Mouse (Mus musculus): ENCODE measurements around the gene Cfap77. TPM values are rescaled to one million over a fixed set of nuclear protein-coding genes. Genes with fewer than 3 reads are reported as not detected.

The Cfap77 gene
- polyA plus RNA-seq, 1 experiment = not detected

DNA sequence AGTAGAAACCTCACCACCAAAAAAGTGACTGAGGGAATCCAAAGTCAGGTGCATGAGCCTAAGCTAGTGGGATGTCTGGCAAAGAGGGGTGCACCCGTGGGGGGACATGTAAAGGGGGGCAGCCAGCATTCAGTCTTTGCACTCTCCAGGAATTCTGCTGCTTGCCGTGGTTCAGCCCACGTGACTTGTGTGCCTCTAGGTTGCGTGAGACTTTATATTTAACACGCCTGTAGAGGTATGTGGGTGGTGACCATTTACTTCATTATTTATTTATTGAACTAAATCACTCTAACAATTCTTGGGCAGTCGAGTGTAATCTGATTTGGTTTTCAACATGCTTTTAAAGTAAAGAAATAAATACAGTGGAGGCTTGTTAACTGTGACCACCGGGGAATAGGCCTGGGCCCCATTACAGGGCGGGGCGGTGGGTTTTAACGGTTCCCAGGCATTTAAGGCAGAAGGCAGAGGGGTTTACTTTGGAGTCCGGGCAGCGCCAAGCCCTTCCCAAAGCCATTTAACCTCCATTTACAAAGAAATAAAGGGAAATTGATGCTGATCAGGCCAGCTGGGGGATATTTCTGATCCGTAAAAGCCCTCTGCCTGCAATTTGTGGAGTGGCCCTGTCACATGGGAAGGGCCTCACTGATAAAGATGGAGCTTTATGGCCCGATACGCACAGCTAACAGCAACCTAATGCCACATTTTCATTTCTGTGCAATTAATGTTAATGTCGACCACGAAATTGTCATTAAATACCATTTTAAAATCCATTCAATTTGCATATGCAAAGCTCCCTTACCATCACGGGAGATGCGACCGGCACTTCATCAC is 74.6 kb downstream of the Cfap77 start:
- 67% methylated on average over 20 of the region's 20 CpGs for WGBS
- no peak overlapping the region for H3K27ac ChIP-seq (ENCODE audit: insufficient read depth, low read depth, low read length)
- H3K4me1 ChIP-seq (ENCODE audit: control insufficient read depth, insufficient read depth, low read length) = no peaks in the 10 kb centered on the region
- no peak overlapping the region for H3K4me3 ChIP-seq (ENCODE audit: insufficient read depth, low read depth, low read length)
- TF ChIP-seq POLR2A (IDR thresholded peaks at IDR 0.05; ENCODE audit: insufficient read depth, low read depth, low read length) = no peak

DNA sequence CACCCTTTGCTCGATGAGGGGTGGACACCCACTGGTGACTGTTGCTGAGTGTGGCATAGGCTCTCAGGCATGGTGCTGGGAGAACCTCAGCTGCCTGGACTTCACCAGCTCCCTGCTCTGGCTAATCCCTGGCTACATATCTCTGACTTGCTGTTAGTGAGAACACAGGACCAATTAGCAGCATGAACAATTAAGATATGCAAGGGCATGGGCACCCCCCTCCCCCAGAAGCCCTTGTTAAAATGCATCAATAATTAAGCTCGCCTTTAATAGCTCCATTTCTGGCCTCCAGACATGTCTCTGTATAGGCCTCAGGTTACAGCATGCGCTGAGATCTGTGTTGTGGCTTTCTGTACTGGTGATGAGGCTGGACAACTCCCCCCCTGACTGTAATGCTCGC is 76.4 kb downstream of the Cfap77 start:
- no peak overlapping the region for H3K4me3 ChIP-seq (ENCODE audit: insufficient read depth, low read depth, low read length)
- no peak overlapping the region for H3K27ac ChIP-seq (ENCODE audit: insufficient read depth, low read depth, low read length)
- WGBS = 85% methylated on average over 4 of the region's 4 CpGs
- no peaks in the 10 kb centered on the region for H3K4me1 ChIP-seq (ENCODE audit: control insufficient read depth, insufficient read depth, low read length)
- no peak for TF ChIP-seq CTCF (IDR thresholded peaks at IDR 0.05; ENCODE audit: insufficient read depth, low read depth, low read length)
- TF ChIP-seq POLR2A (IDR thresholded peaks at IDR 0.05; ENCODE audit: insufficient read depth, low read depth, low read length) = no peak

DNA sequence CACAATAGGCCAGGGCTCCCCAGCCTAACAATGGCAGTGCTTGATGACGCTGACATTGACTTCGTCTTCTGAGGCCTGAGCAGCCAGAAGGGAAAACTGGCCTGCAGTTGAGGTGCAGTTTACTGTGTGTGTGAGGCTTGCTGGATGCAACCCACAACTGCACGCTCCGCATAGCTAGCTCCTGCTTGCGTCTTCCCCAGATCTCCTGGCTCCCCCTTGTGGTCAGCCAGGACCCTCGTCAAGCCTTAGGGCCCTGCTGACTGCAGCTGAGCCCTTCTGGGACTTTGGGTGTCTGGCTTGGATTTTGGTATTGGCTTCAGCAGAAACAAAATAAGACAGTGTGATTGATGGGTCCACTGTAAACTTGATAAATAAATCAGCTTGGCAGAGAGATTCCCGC is 78.2 kb downstream of the Cfap77 start:
- TF ChIP-seq POLR2A (IDR thresholded peaks at IDR 0.05; ENCODE audit: insufficient read depth, low read depth, low read length) = no peak
- peak; percentile 70 for TF ChIP-seq CTCF (IDR thresholded peaks at IDR 0.05; ENCODE audit: insufficient read depth, low read depth, low read length)
- Histone ChIP-seq H3K4me3 (ENCODE audit: insufficient read depth, low read depth, low read length) (no peak overlapping the region), H3K27ac (ENCODE audit: insufficient read depth, low read depth, low read length) (no peak overlapping the region), H3K4me1 (ENCODE audit: control insufficient read depth, insufficient read depth, low read length) (no peaks in the 10 kb centered on the region)
- WGBS = 22% methylated on average over 7 of the region's 7 CpGs

DNA sequence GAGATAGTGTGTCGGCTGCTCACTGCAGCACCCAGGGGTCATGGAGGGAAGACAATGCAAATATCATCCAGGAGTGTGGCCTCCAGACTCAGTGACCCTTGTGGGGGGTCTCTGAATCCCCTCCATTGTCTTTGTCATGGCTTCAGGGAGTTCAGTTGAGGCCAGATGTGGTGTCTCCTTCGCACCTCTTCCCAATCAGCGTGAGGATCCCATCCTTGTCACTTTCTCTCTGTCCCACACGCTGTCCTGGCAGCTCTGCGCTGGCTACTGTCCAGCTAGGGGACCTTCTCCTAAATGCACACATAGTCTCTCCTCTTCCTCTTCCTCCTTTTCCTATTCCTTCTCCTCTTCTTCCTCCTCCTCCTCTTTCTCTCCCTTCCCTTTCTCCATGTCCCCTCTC is 79.3 kb downstream of the Cfap77 start:
- Histone ChIP-seq H3K27ac (ENCODE audit: insufficient read depth, low read depth, low read length) (no peak overlapping the region), H3K4me3 (ENCODE audit: insufficient read depth, low read depth, low read length) (no peak overlapping the region), H3K4me1 (ENCODE audit: control insufficient read depth, insufficient read depth, low read length) (no peaks in the 10 kb centered on the region)
- no peak for TF ChIP-seq POLR2A (IDR thresholded peaks at IDR 0.05; ENCODE audit: insufficient read depth, low read depth, low read length)
- TF ChIP-seq CTCF (IDR thresholded peaks at IDR 0.05; ENCODE audit: insufficient read depth, low read depth, low read length) = no peak
- WGBS = 80% methylated on average over 5 of the region's 5 CpGs

DNA sequence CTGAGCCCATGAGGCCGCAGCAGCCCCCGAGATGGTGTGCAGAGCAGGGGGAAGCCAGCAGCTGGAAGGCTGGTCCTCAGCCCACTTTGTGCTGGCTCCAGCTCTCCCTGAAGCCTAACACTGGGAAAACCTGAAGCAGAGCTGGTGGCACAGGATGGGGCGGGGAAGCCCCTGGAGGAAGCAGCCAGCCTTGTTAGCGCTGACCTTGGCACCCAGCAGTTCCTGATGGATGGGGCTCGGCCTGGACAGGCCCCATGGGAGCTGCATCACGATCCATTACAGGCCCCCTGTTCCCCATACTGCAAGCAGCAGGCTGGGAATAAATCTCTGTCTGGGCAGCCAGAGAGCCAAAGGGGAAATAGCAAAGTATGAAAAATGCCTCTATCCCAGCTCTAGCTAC is 80.3 kb downstream of the Cfap77 start:
- WGBS = 44% methylated on average over 6 of the region's 6 CpGs
- no peak for TF ChIP-seq CTCF (IDR thresholded peaks at IDR 0.05; ENCODE audit: insufficient read depth, low read depth, low read length)
- TF ChIP-seq POLR2A (IDR thresholded peaks at IDR 0.05; ENCODE audit: insufficient read depth, low read depth, low read length) = no peak
- H3K4me3 ChIP-seq (ENCODE audit: insufficient read depth, low read depth, low read length) = no peak overlapping the region
- H3K4me1 ChIP-seq (ENCODE audit: control insufficient read depth, insufficient read depth, low read length) = no peaks in the 10 kb centered on the region
- no peak overlapping the region for H3K27ac ChIP-seq (ENCODE audit: insufficient read depth, low read depth, low read length)

DNA sequence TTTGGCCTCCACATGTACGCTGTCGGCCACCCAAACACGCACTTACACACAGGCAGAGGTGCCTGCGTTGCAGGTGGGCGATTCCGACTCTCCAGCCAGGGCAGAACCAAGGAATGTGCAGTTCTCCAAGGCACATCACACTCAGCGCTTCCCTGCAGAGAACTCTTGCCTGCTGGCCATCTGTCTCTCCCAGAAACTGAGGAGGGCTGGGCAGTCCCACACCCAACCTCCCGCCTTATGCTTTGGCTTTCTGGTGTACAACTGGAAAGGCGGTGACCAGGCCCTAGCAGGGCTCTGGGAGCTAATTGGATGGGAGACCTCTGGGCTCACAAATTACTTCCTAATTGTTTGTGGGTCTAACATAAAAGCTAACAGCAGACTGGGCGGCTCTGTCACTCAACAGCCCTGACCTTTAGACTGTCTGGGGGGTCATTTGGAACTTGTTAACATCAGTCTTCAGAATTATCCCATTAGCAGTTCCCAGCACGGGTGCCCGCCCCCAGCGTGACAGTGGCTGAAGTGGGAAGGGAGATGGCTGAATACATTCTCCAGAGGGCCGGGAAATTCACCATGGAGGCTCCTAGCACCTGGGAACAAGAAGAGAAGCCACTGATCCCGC is 80.9 kb downstream of the Cfap77 start:
- no peak for TF ChIP-seq POLR2A (IDR thresholded peaks at IDR 0.05; ENCODE audit: insufficient read depth, low read depth, low read length)
- TF ChIP-seq CTCF (IDR thresholded peaks at IDR 0.05; ENCODE audit: insufficient read depth, low read depth, low read length) = no peak
- no peak overlapping the region for H3K4me3 ChIP-seq (ENCODE audit: insufficient read depth, low read depth, low read length)
- 57% methylated on average over 15 of the region's 15 CpGs for WGBS
- no peak overlapping the region for H3K27ac ChIP-seq (ENCODE audit: insufficient read depth, low read depth, low read length)
- H3K4me1 ChIP-seq (ENCODE audit: control insufficient read depth, insufficient read depth, low read length) = no peaks in the 10 kb centered on the region

DNA sequence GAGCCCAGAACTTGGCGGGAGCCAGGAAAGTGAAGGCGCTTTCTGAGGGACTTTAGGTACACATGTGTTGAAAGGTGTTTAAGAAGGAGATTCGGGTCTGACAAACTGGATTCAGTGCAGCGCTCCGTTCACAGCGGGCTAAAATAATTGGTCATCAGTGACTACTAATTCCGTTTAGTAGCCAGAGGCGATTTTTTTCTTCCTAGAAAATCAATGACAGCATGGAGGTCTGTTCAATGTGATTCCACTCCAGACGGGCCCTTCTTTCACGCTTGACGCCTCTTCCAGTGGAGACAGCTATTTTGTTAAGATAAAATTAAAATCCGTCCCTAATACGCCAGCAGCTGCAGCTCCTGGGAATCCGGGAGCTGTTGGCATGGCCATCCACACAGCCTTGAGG is 84.4 kb downstream of the Cfap77 start:
- 70% methylated on average over 14 of the region's 14 CpGs for WGBS
- TF ChIP-seq CTCF (IDR thresholded peaks at IDR 0.05; ENCODE audit: insufficient read depth, low read depth, low read length) (no peak), POLR2A (IDR thresholded peaks at IDR 0.05; ENCODE audit: insufficient read depth, low read depth, low read length) (no peak)
- H3K27ac ChIP-seq (ENCODE audit: insufficient read depth, low read depth, low read length) = no peak overlapping the region
- no peaks in the 10 kb centered on the region for H3K4me1 ChIP-seq (ENCODE audit: control insufficient read depth, insufficient read depth, low read length)
- H3K4me3 ChIP-seq (ENCODE audit: insufficient read depth, low read depth, low read length) = no peak overlapping the region

DNA sequence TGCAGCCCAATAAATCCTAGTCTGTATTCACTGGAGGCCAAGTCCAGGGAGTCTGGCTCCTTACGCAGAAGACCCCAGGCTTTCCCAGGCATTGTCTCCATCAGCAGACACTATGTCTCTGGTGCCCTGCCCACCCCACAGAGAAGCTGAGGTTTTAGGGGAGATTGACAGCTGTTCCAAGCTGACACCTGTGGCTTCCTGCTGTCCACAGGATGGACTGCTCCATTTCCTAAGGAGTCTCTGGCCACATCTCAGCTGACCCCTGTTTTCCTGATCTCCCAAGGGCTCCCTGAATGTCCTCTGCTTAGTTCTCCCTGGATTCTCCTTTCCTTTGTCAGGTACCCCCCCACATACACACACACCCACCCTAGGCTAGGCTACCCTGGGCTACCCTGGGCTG is 86.6 kb downstream of the Cfap77 start:
- no peak overlapping the region for H3K4me3 ChIP-seq (ENCODE audit: insufficient read depth, low read depth, low read length)
- H3K27ac ChIP-seq (ENCODE audit: insufficient read depth, low read depth, low read length) = no peak overlapping the region
- H3K4me1 ChIP-seq (ENCODE audit: control insufficient read depth, insufficient read depth, low read length) = no peaks in the 10 kb centered on the region
- 88% methylated on average over 1 of the region's 1 CpGs for WGBS
- no peak for TF ChIP-seq POLR2A (IDR thresholded peaks at IDR 0.05; ENCODE audit: insufficient read depth, low read depth, low read length)
- no peak for TF ChIP-seq CTCF (IDR thresholded peaks at IDR 0.05; ENCODE audit: insufficient read depth, low read depth, low read length)

DNA sequence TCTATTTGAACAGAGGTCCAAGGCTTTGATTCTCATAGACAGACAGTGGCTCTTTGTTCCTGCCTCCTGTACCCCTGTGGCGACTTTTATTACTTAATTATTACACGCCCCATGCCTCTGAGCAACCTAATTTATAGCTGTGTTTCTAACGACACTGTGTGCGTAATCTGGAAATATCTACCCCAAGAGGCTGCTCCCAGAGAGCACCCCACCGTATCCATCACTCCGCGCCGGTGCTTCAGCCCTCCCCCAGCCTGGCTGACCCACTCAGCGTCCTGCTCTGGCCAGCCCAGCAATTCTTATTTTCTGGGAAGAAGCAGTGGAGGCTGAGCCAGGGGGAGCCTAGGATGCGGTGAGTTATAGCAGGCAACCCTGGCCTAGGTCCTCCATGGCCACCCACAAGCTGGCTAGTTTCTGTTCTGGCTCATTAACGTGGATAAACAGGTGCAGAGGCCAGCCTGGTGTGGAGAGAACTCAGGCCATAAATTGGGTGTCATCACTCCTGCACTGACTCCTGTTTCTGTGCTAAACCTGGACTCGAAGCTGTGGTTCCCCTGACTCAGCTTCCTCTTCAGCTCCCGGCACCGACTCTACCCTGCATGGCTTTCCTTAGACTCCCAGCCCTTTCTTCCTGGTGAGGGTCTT is 88.6 kb downstream of the Cfap77 start:
- Histone ChIP-seq H3K4me3 (ENCODE audit: insufficient read depth, low read depth, low read length) (no peak overlapping the region), H3K4me1 (ENCODE audit: control insufficient read depth, insufficient read depth, low read length) (no peaks in the 10 kb centered on the region), H3K27ac (ENCODE audit: insufficient read depth, low read depth, low read length) (no peak overlapping the region)
- 36% methylated on average over 14 of the region's 14 CpGs for WGBS
- TF ChIP-seq POLR2A (IDR thresholded peaks at IDR 0.05; ENCODE audit: insufficient read depth, low read depth, low read length) (no peak), CTCF (IDR thresholded peaks at IDR 0.05; ENCODE audit: insufficient read depth, low read depth, low read length) (no peak)
